Mouse (Mus musculus) liver, embryonic 14.5 days (tissue): ENCODE measurements around the gene Slc9a3. TPM values are rescaled to one million over a fixed set of nuclear protein-coding genes. Genes with fewer than 3 reads are reported as not detected.

Experiments
- ATAC-seq: fragments of 200-750 bp; cut with Nextera tagmentation; 2 replicates; pipeline ENCODE4 v1.8.0; 2017; ENCODE audit warnings: moderate number of reproducible peaks, mild to moderate bottlenecking, moderate library complexity; ENCODE audit not compliant: insufficient read depth
- DNase-seq, 3 experiments: peaks; one replicate each; pipeline ENCODE4 v3.0.0-alpha.2; 2012 to 2013; ENCODE audit warnings: low read depth in 3 of 3, low spot score in 3 of 3
- H3K27ac ChIP-seq: fragments of 300-500 bp; sonication (generic); 2 replicates; pipeline ENCODE4 v1.5.1; 2014; ENCODE audit warnings: moderate library complexity, mild to moderate bottlenecking, control low read depth, inconsistent platforms
- H3K27me3 ChIP-seq: fragments of 300-500 bp; sonication (generic); 2 replicates; pipeline ENCODE4 v1.6.1; 2014; ENCODE audit warnings: mild to moderate bottlenecking, low read length, moderate library complexity; ENCODE audit not compliant: control insufficient read depth, insufficient read depth
- H3K36me3 ChIP-seq: fragments of 300-500 bp; sonication (generic); replicated peaks from 2 replicates; pipeline ENCODE4 v1.6.1; 2014; ENCODE audit warnings: low read depth; ENCODE audit not compliant: control insufficient read depth, insufficient read depth
- H3K4me1 ChIP-seq, 2 experiments: fragments of 200-500 bp in 1 of 2; fragments of 300-500 bp in 1 of 2; sonication (generic) in 1 of 2; replicated peaks; 2 replicates each; pipeline ENCODE4 v1.6.1; 2012 to 2014; ENCODE audit warnings: antibody characterized with exemption in 1 of 2, inconsistent platforms in 1 of 2, low read length in 1 of 2; ENCODE audit not compliant: control insufficient read depth in 2 of 2, insufficient read depth in 2 of 2
- H3K4me2 ChIP-seq: fragments of 300-500 bp; sonication (generic); 2 replicates; pipeline ENCODE4 v1.6.1; 2014; ENCODE audit warnings: low read depth, mild to moderate bottlenecking, control low read depth, moderate library complexity
- H3K4me3 ChIP-seq, 2 experiments: fragments of 200-500 bp in 1 of 2; fragments of 300-500 bp in 1 of 2; sonication (generic) in 1 of 2; 2 replicates each; pipeline ENCODE4 v1.5.1; 2012 to 2014; ENCODE audit warnings: low read depth in 2 of 2, low read length in 2 of 2, mild to moderate bottlenecking in 2 of 2, control low read depth in 1 of 2, inconsistent platforms in 1 of 2, moderate library complexity in 1 of 2; ENCODE audit not compliant: insufficient read depth in 1 of 2
- H3K9ac ChIP-seq: fragments of 300-500 bp; sonication (generic); replicated peaks from 2 replicates; pipeline ENCODE4 v1.6.1; 2014; ENCODE audit warnings: mild to moderate bottlenecking, control low read depth, moderate library complexity
- H3K9me3 ChIP-seq: fragments of 300-500 bp; sonication (generic); 2 replicates; pipeline ENCODE4 v1.6.1; 2016; ENCODE audit warnings: low read length, mixed read lengths; ENCODE audit not compliant: control insufficient read depth
- CTCF ChIP-seq: IDR thresholded peaks from 2 replicates; pipeline ENCODE4 v1.5.1; 2016; ENCODE audit warnings: antibody characterized with exemption, low read depth, control low read depth
- EP300 ChIP-seq: IDR thresholded peaks from 2 replicates; pipeline ENCODE4 v1.6.1; 2016; ENCODE audit warnings: antibody characterized with exemption, low read depth
- WGBS: fragments of 180-500 bp; shearing (Covaris S2); extraction: QIAGEN DNeasy Blood & Tissue Kit; methylation state at CpG from one replicate; pipeline ENCODE4 v1.1.7; 2014; ENCODE audit not compliant: insufficient replicate concordance; 5-methylcytosine and 5-hydroxymethylcytosine counted together
- polyA plus RNA-seq, 2 experiments: library from polyadenylated mRNA; depleted of rRNA in 1 of 2; stranded (reverse) in 1 of 2; unstranded in 1 of 2; fragments of >200 nt; fragmentation: Nextera tagmentation in 1 of 2; extraction: Ambion mirVana in 1 of 2; gene quantifications; 2 replicates each; pipeline versions ENCODE4 v1.2.1 to v1.2.3; 2012 to 2014

Slc9a3 gene
- polyA plus RNA-seq, 2 experiments, result not detected

GRCm38 (mm10) chr13:74192613-74193012 lies 71.4 kb downstream of the Slc9a3 start:
- Histone ChIP-seq H3K4me2 (no peak overlapping the region), H3K27me3 (no peaks in the 10 kb centered on the region), H3K27ac (no peak overlapping the region), H3K4me3 (no peak overlapping the region), H3K9me3 (no peaks in the 10 kb centered on the region), H3K4me1 (no peaks in the 10 kb centered on the region), H3K9ac (no peak overlapping the region), H3K36me3 (peaks cover 18% of the 10 kb centered on the region)
- ATAC-seq (no peak), DNase-seq (peak in 1 of 3 experiments; percentile 19)
- peak; percentile 49; the same call in 1 of the 2 replicates for TF ChIP-seq CTCF
- TF ChIP-seq EP300, result no peak
- WGBS, result 70% methylated on average over 6 of the region's 6 CpGs

- Histone ChIP-seq H3K36me3 (peaks cover 26% of the 10 kb centered on the region), H3K27ac (no peak overlapping the region), H3K4me1 (no peaks in the 10 kb centered on the region), H3K9ac (no peak overlapping the region), H3K27me3 (no peaks in the 10 kb centered on the region), H3K4me2 (no peak overlapping the region), H3K9me3 (no peaks in the 10 kb centered on the region), H3K4me3 (no peak overlapping the region)
- TF ChIP-seq CTCF (no peak), EP300 (no peak)
- no peak for DNase-seq
- WGBS, result 57% methylated on average over 3 of the region's 3 CpGs
- no peak for ATAC-seq
Observed at GRCm38 (mm10) chr13:74196451-74196850, 75.2 kb downstream of the Slc9a3 start.

DNA sequence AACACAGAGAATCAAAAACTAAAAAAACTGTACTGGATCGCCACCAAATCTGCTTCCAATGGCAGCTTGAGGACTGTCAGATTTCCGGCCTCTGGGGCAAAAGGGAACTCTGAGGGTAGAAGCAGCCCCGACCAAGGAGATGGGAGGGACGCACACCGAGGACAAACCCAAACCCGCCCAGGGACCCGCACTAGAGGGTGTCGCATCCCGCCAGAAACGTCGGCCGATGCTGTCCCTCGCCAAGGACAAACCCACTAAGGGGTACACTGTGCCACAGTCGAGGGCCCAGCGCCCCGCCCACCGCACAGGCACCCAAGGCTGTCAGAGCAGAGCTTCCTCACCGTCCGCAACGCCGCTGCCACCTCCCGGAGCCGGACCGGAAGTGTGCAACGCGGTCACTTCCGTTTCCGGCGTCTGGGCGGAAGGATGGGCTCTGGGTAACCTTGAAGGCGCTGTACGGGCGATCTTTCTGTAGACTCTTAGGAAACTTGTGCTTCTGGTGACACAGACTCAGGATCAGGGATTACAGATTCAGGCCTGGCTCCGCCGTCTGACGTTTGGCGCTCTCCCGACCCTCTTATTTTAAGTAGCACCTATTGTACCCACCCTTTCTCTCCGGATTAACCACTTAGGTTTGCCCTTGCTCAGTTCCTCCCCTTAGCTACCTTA lies 87.2 kb downstream of the Slc9a3 start, which contains the start of gene Exoc3:
Gene Exoc3, minus strand, starts transcription at position 416 of the 669 bp plus-strand sequence.
- DNase-seq (peak; percentile 73 to 83 (median 78)), ATAC-seq (peak; percentile 97)
- peak within 1 kb of the TSS; percentile 82 for H3K9ac ChIP-seq

GRCm38 (mm10) chr13:74208986-74209345 lies 87.7 kb downstream of the Slc9a3 start:
- Histone ChIP-seq H3K4me3 (peak overlapping the region; percentile 87 to 93), H3K27ac (peak overlapping the region; percentile 64), H3K9me3 (no peaks in the 10 kb centered on the region), H3K4me1 (peaks cover 9 to 12% of the 10 kb centered on the region in 2 experiments), H3K27me3 (no peaks in the 10 kb centered on the region), H3K36me3 (peaks cover under 1% of the 10 kb centered on the region; the same call in 1 of the 2 replicates), H3K4me2 (peak overlapping the region; percentile 98), H3K9ac (peak overlapping the region; percentile 82)
- DNase-seq (no peak), ATAC-seq (peak; percentile 52)
- TF ChIP-seq EP300 (no peak), CTCF (no peak)
- WGBS, result 16% methylated on average over 12 of the region's 12 CpGs

More for the DNA sequence above, 87.2 kb downstream of the Slc9a3 start, which contains the start of gene Exoc3:
- H3K36me3 ChIP-seq, result peaks cover 5% of the 10 kb centered on the region
- no peaks in the 10 kb centered on the region for H3K9me3 ChIP-seq
- TF ChIP-seq CTCF, result no peak; the same call in 1 of the 2 replicates
- TF ChIP-seq EP300, result no peak
- H3K4me2 ChIP-seq, result peak within 1 kb of the TSS; percentile 98
- H3K27ac ChIP-seq, result peak within 1 kb of the TSS; percentile 64
- H3K4me3 ChIP-seq, result peak within 1 kb of the TSS; percentile 87 to 93
- H3K4me1 ChIP-seq, result peaks cover 9 to 12% of the 10 kb centered on the region in 2 experiments
- no peaks in the 10 kb centered on the region for H3K27me3 ChIP-seq
- WGBS, result under 1% methylated on average over 39 of the region's 39 CpGs

GRCm38 (mm10) chr13:74218441-74218840 lies 97.2 kb downstream of the Slc9a3 start:
- no peak for TF ChIP-seq CTCF
- TF ChIP-seq EP300, result no peak
- DNase-seq (no peak), ATAC-seq (no peak)
- Histone ChIP-seq H3K9me3 (no peaks in the 10 kb centered on the region), H3K36me3 (no peaks in the 10 kb centered on the region), H3K4me3 (no peak overlapping the region), H3K9ac (no peak overlapping the region), H3K4me2 (no peak overlapping the region), H3K27me3 (no peaks in the 10 kb centered on the region), H3K27ac (no peak overlapping the region), H3K4me1 (no peaks in the 10 kb centered on the region)
- WGBS, result 56% methylated on average over 3 of the region's 3 CpGs

Other genes with a start within 250 kb of the Slc9a3 start
- gene Trip13, start 183.7 kb upstream of the Slc9a3 start, polyA plus RNA-seq (2012; rRNA removed), result 6.9 and 11.5 TPM in 2 replicates
- 21.9 TPM in 2 replicates for gene Trip13, start 183.7 kb upstream of the Slc9a3 start, polyA plus RNA-seq (2014; fragmentation: Nextera tagmentation; extraction: Ambion mirVana)
- gene Brd9, start 183.6 kb upstream of the Slc9a3 start, polyA plus RNA-seq (2012; rRNA removed), result 14.4 and 16.7 TPM in 2 replicates
- 10.6 and 15.9 TPM in 2 replicates for gene Brd9, start 183.6 kb upstream of the Slc9a3 start, polyA plus RNA-seq (2014; fragmentation: Nextera tagmentation; extraction: Ambion mirVana)
- gene Zdhhc11, start 157.6 kb upstream of the Slc9a3 start, polyA plus RNA-seq (2012; rRNA removed), result not detected in 2 replicates
- not detected in 2 replicates for gene Zdhhc11, start 157.6 kb upstream of the Slc9a3 start, polyA plus RNA-seq (2014; fragmentation: Nextera tagmentation; extraction: Ambion mirVana)
- gene Tppp, start 112.0 kb upstream of the Slc9a3 start, polyA plus RNA-seq (2012; rRNA removed), result 0.23 and 0.29 TPM in 2 replicates
- gene Tppp, start 112.0 kb upstream of the Slc9a3 start, polyA plus RNA-seq (2014; fragmentation: Nextera tagmentation; extraction: Ambion mirVana), result 0.08 and 0.15 TPM in 2 replicates
- gene Cep72, start 59.2 kb upstream of the Slc9a3 start, polyA plus RNA-seq (2012; rRNA removed), result 5.2 and 5.5 TPM in 2 replicates
- gene Cep72, start 59.2 kb upstream of the Slc9a3 start, polyA plus RNA-seq (2014; fragmentation: Nextera tagmentation; extraction: Ambion mirVana), result 8.5 and 8.6 TPM in 2 replicates
- 8.7 and 10.4 TPM in 2 replicates for gene Exoc3, start 87.3 kb downstream of the Slc9a3 start, polyA plus RNA-seq (2012; rRNA removed)
- gene Exoc3, start 87.3 kb downstream of the Slc9a3 start, polyA plus RNA-seq (2014; fragmentation: Nextera tagmentation; extraction: Ambion mirVana), result 31.0 and 32.9 TPM in 2 replicates
- 0.05 and 0.08 TPM in 2 replicates for gene Ahrr, start 170.9 kb downstream of the Slc9a3 start, polyA plus RNA-seq (2012; rRNA removed)
- 0.05 and 0.17 TPM in 2 replicates for gene Ahrr, start 170.9 kb downstream of the Slc9a3 start, polyA plus RNA-seq (2014; fragmentation: Nextera tagmentation; extraction: Ambion mirVana)
- gene Pdcd6, start 196.1 kb downstream of the Slc9a3 start, polyA plus RNA-seq (2012; rRNA removed), result 49.8 and 56.0 TPM in 2 replicates
- gene Pdcd6, start 196.1 kb downstream of the Slc9a3 start, polyA plus RNA-seq (2014; fragmentation: Nextera tagmentation; extraction: Ambion mirVana), result 73.4 and 80.9 TPM in 2 replicates
- gene Sdha, start 228.8 kb downstream of the Slc9a3 start, polyA plus RNA-seq (2012; rRNA removed), result 56.6 and 78.7 TPM in 2 replicates
- gene Sdha, start 228.8 kb downstream of the Slc9a3 start, polyA plus RNA-seq (2014; fragmentation: Nextera tagmentation; extraction: Ambion mirVana), result 118 and 130 TPM in 2 replicates
- 2.1 and 4.4 TPM in 2 replicates for gene Ccdc127, start 228.9 kb downstream of the Slc9a3 start, polyA plus RNA-seq (2012; rRNA removed)
- 16.2 and 16.7 TPM in 2 replicates for gene Ccdc127, start 228.9 kb downstream of the Slc9a3 start, polyA plus RNA-seq (2014; fragmentation: Nextera tagmentation; extraction: Ambion mirVana)
- gene Lrrc14b, start 242.5 kb downstream of the Slc9a3 start, polyA plus RNA-seq (2012; rRNA removed), result 0.01 and 0.02 TPM in 2 replicates
- not detected in 2 replicates for gene Lrrc14b, start 242.5 kb downstream of the Slc9a3 start, polyA plus RNA-seq (2014; fragmentation: Nextera tagmentation; extraction: Ambion mirVana)